Comparison of ENCODE assay signal across 8 mouse cellular contexts in the genomic region with DNA sequence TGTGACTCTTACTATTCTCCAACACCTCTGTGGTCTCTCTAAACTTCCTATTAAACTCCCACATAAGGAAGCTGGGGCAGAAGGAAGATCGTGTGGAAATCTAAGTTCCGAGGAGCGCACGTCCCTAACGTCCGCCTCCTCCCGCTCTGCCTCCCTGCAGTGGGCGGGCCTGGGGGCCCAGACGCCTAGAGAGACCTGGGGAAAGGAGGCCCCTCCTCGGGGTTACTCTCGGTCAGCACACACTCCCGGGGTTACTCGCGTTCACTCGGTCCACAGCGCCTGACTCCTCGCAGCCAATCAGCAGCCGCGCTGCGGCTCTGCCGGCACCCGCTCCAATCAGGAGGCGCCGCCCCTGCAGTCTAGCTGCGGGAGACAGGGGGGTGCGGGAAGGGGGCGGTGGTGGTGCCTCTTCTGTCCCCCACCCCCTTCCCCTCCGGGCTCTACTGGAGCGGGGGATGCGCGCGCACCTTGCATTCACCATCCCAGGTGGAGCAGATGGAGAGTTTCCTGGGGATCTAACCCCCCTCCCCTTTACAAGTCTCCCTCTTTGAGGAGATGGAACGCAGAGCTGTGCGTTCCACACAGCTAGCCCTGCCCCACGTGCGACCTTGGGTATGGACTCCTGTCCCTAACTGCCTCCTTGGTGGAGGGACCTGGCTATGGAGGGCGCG. TPM values are rescaled to one million over a fixed set of nuclear protein-coding genes. Genes with fewer than 3 reads are reported as not detected.
DNase-seq lines count a peak whose midpoint lies in the region; ATAC-seq and TF ChIP-seq lines count a peak whose summit lies in the region.

No protein-coding gene starts in this region.

- TF ChIP-seq CTCF in gastrocnemius, adult 2 months (IDR thresholded peaks at IDR 0.05), result no peak
- TF ChIP-seq CTCF in hindbrain, postnatal 0 days (IDR thresholded peaks at IDR 0.05; ENCODE audit: low read depth), result no peak
- no peak; the same call in 1 of the 2 replicates for TF ChIP-seq CTCF in left cerebral cortex, adult 2 months (IDR thresholded peaks at IDR 0.05)

- peak overlapping the region; percentile 61 for H3K9ac ChIP-seq in hindbrain, postnatal 0 days (replicated peaks; ENCODE audit: low read length)

- ATAC-seq in activated CD4-positive, CD25-positive, alpha-beta regulatory T cell, adult 4 months, result peak; percentile 75
- peak; percentile 92 for ATAC-seq in common myeloid progenitor, adult 5-6 weeks (replicated peaks; ENCODE audit: low read depth, poor library complexity, severe bottlenecking)
- peak; percentile 99 for ATAC-seq in hindbrain, postnatal 0 days

- no peaks in the 10 kb centered on the region for H3K27me3 ChIP-seq in hindbrain, postnatal 0 days (ENCODE audit: insufficient read depth, low read length)

- peaks cover 21% of the 10 kb centered on the region for H3K4me1 ChIP-seq in hindbrain, postnatal 0 days (ENCODE audit: insufficient read depth, low read length)

- no peaks in the 10 kb centered on the region for H3K79me2 ChIP-seq in macrophage (ENCODE audit: inconsistent target)

- peak; percentile 92 for DNase-seq in gastrocnemius, adult 2 months
- peak; percentile 96 for DNase-seq in hindbrain, postnatal 0 days (ENCODE audit: low spot score)
- DNase-seq in left cerebral cortex, adult 2 months (ENCODE audit: extremely low spot score in 1 of 2, low spot score in 2 of 2), result peak; percentile 89 to 93
- DNase-seq in retina, postnatal 7 days (ENCODE audit: low read depth, low spot score), result peak; percentile 95
- peak; percentile 82 to 88 for DNase-seq in urinary bladder, adult 18-20 months (ENCODE audit: low spot score in 2 of 2)

- 0% methylated on average over 37 of the region's 38 CpGs for WGBS in hindbrain, postnatal 0 days
- 2% methylated on average over 38 of the region's 38 CpGs for WGBS in macrophage (ENCODE audit: missing documents)

- peak overlapping the region; percentile 91 for H3K4me2 ChIP-seq in hindbrain, postnatal 0 days (ENCODE audit: low read depth, low read length)

- H3K4me3 ChIP-seq in gastrocnemius, adult 2 months, result peak overlapping the region; percentile 79
- H3K4me3 ChIP-seq in hindbrain, postnatal 0 days (ENCODE audit: low read length), result peak overlapping the region; percentile 50
- H3K4me3 ChIP-seq in left cerebral cortex, adult 2 months, result peak overlapping the region; percentile 61
- H3K4me3 ChIP-seq in macrophage (ENCODE audit: inconsistent target), result peak overlapping the region; percentile 28

- H3K9me3 ChIP-seq in hindbrain, postnatal 0 days (ENCODE audit: low read length), result no peaks in the 10 kb centered on the region

- H3K27ac ChIP-seq in gastrocnemius, adult 2 months, result peak overlapping the region; percentile 82
- peak overlapping the region; percentile 93 for H3K27ac ChIP-seq in hindbrain, postnatal 0 days
- peak overlapping the region; percentile 93 for H3K27ac ChIP-seq in left cerebral cortex, adult 2 months
- peak overlapping the region; percentile 94 for H3K27ac ChIP-seq in macrophage

- intact Hi-C loops in gastrocnemius, adult 2 months (cut with DNase I), result no loop called here
- intact Hi-C loops in left cerebral cortex, adult 2 months (cut with DNase I), result no loop called here

- H3K36me3 ChIP-seq in hindbrain, postnatal 0 days (ENCODE audit: insufficient read depth, low read length), result no peaks in the 10 kb centered on the region
- no peaks in the 10 kb centered on the region for H3K36me3 ChIP-seq in macrophage (ENCODE audit: inconsistent target)

RNA-seq across cellular contexts. Expression of a gene that starts 9.3 kb away (rescaled TPM):
- polyA plus RNA-seq in activated CD4-positive, CD25-positive, alpha-beta regulatory T cell, adult 4 months (2017; shearing (Covaris generic)), result 10 to 100 TPM; 37.3 to 47.1 TPM
- total RNA-seq in common myeloid progenitor, adult 5-6 weeks (2017), result 115 and 135 TPM in 2 replicates
- total RNA-seq in gastrocnemius, adult 2 months (2021), result 1 to 10 TPM; 7.4 to 9.1 TPM
- total RNA-seq in hindbrain, postnatal 0 days (2014; rRNA removed), result 1,071 and 1,235 TPM in 2 replicates
- polyA plus RNA-seq in hindbrain, postnatal 0 days (2015; fragmentation: Nextera tagmentation; extraction: Ambion mirVana), result 274 and 291 TPM in 2 replicates
- total RNA-seq in left cerebral cortex, adult 2 months (2021), result 100 to 1,000 TPM; 580 to 609 TPM
- 100 to 1,000 TPM in 2 of 26 experiments, 10 to 100 TPM in 14, 1 to 10 TPM in 10; 2.2 to 156 (median 19.0) TPM for total RNA-seq in macrophage (2018; cell fraction: chromatin; rRNA removed)
- total RNA-seq in macrophage (2018; cell fraction: cytosol; rRNA removed), result 100 to 1,000 TPM; 105 to 368 (median 202) TPM
- 100 to 1,000 TPM in 21 of 26 experiments, 10 to 100 TPM in 5; 21.2 to 569 (median 200) TPM for total RNA-seq in macrophage (2018; cell fraction: nucleus; rRNA removed)
- polyA plus RNA-seq in macrophage (2018), result 51.1 to 117 TPM (median 106 TPM) in 3 replicates

RNA-seq across cellular contexts. Expression of a gene that starts 48.7 kb away (rescaled TPM):
- polyA plus RNA-seq in activated CD4-positive, CD25-positive, alpha-beta regulatory T cell, adult 4 months (2017; shearing (Covaris generic)), result under 1 TPM; 0.60 to 0.69 TPM
- 0.14 and 0.15 TPM in 2 replicates for total RNA-seq in common myeloid progenitor, adult 5-6 weeks (2017)
- total RNA-seq in gastrocnemius, adult 2 months (2021), result under 1 TPM in 1 of 2 experiments, not detected in 1; 0.13 TPM
- total RNA-seq in hindbrain, postnatal 0 days (2014; rRNA removed), result 0.84 and 1.5 TPM in 2 replicates
- 0.09 and 0.16 TPM in 2 replicates for polyA plus RNA-seq in hindbrain, postnatal 0 days (2015; fragmentation: Nextera tagmentation; extraction: Ambion mirVana)
- total RNA-seq in left cerebral cortex, adult 2 months (2021), result 1 to 10 TPM; 2.1 to 2.3 TPM
- total RNA-seq in macrophage (2018; cell fraction: chromatin; rRNA removed), result 10 to 100 TPM in 6 of 26 experiments, 1 to 10 TPM in 14, under 1 TPM in 3, not detected in 3; 0.40 to 17.8 (median 3.0) TPM
- total RNA-seq in macrophage (2018; cell fraction: cytosol; rRNA removed), result 1 to 10 TPM in 3 of 26 experiments, under 1 TPM in 23; 0.06 to 1.3 (median 0.31) TPM
- total RNA-seq in macrophage (2018; cell fraction: nucleus; rRNA removed), result 10 to 100 TPM in 1 of 26 experiments, 1 to 10 TPM in 17, under 1 TPM in 6, not detected in 2; 0.23 to 10.8 (median 1.9) TPM
- polyA plus RNA-seq in macrophage (2018), result 0.15 to 0.19 TPM (median 0.16 TPM) in 3 replicates

Comparison
In these comparisons a context has a peak if more than half of its experiments do, and no peak if none do; other contexts are left out.
1. Peak in every context shown above with its lines: DNase-seq, ATAC-seq, H3K4me3 ChIP-seq and H3K27ac ChIP-seq.
2. H3K4me3 ChIP-seq: peak in every context shown above with its lines; median percentile 79 in gastrocnemius, adult 2 months; 61 in left cerebral cortex, adult 2 months; 50 in hindbrain, postnatal 0 days; 28 in macrophage.
3. RNA of a gene that starts 9.3 kb away (total RNA-seq): 1,071 to 1,235 TPM in hindbrain, postnatal 0 days, 580 to 609 TPM in left cerebral cortex, adult 2 months and 115 to 135 TPM in common myeloid progenitor, adult 5-6 weeks; 7.4 to 9.1 TPM in gastrocnemius, adult 2 months; every median in the first group is over 10 times any median in the second.